10 mouse cellular contexts compared by ENCODE assay signal in the genomic region with DNA sequence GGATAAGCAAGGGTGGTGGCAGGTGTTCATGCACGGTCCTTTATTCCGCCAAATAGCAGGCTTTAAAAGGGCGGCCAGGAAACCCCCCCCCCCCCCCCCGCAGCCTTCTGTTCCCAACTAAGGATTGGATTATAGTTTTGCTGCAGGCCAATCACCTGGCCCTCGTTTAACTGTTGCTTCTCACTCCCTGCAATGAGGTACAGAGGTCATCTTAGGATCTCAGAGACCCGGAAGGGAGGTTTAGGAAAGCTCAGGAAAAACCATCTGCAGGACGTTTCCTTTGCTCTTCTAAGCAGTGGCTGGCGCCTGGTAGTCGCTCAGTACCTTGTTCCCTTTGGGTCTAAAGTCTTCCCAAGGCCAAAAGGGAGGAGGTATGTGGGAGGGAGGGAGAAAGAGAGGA. TPM values are rescaled to one million over a fixed set of nuclear protein-coding genes. Genes with fewer than 3 reads are reported as not detected.
DNase-seq lines count a peak whose midpoint lies in the region; ATAC-seq and TF ChIP-seq lines count a peak whose summit lies in the region.
"Had no signal": no experiment of that assay in that cellular context is flagged by ENCODE, and none has a peak within 500 bp of the region (broad histone marks: within the 10 kb centered on the region; RNA-seq: fewer than 3 reads in every experiment).

No protein-coding gene starts in this region.

- no peak overlapping the region for H3K27ac ChIP-seq in hindbrain, embryonic 11.5 days (ENCODE audit: low read depth, low read length)
- no peak overlapping the region for H3K27ac ChIP-seq in hindbrain, embryonic 16.5 days (ENCODE audit: low read depth, low read length)
- H3K27ac ChIP-seq in embryonic facial prominence, embryonic 14.5 days (replicated peaks; ENCODE audit: low read depth, low read length) = no peak overlapping the region
- H3K27ac ChIP-seq in limb, embryonic 12.5 days = no peak overlapping the region
- H3K27ac ChIP-seq in layer of hippocampus, adult 2 months = no peak overlapping the region

- TF ChIP-seq POLR2A in brain, embryonic 14.5 days (IDR thresholded peaks at IDR 0.05; ENCODE audit: borderline replicate concordance, extremely low read depth, insufficient read depth, insufficient read length, poor library complexity, severe bottlenecking) = no peak

- no peak for TF ChIP-seq CTCF in brain, embryonic 14.5 days (IDR thresholded peaks at IDR 0.05; ENCODE audit: borderline replicate concordance, extremely low read depth, insufficient read depth, insufficient read length)
- TF ChIP-seq CTCF in layer of hippocampus, adult 2 months (conservative IDR thresholded peaks at IDR 0.05) = no peak

- no peak for ATAC-seq in hindbrain, embryonic 11.5 days (ENCODE audit: low FRiP score)
- ATAC-seq in hindbrain, embryonic 16.5 days = no peak
- ATAC-seq in embryonic facial prominence, embryonic 14.5 days (ENCODE audit: low read depth) = no peak
- no peak for ATAC-seq in limb, embryonic 12.5 days (ENCODE audit: insufficient number of reproducible peaks, insufficient read depth, low FRiP score, low TSS enrichment, low read depth)
- ATAC-seq in monocyte, adult 5-6 weeks (replicated peaks; ENCODE audit: insufficient number of reproducible peaks, low FRiP score, low TSS enrichment, poor library complexity, severe bottlenecking) = no peak
- ATAC-seq: inflammation-experienced regulatory T-cells, adult 6 months; Patski had no signal

- 2% methylated on average over 9 of the region's 9 CpGs for WGBS in hindbrain, embryonic 11.5 days
- 6% methylated on average over 7 of the region's 9 CpGs for WGBS in hindbrain, embryonic 16.5 days
- 4% methylated on average over 8 of the region's 9 CpGs for WGBS in embryonic facial prominence, embryonic 14.5 days
- 0% methylated on average over 9 of the region's 9 CpGs for WGBS in limb, embryonic 12.5 days

- no peak overlapping the region for H3K9ac ChIP-seq in hindbrain, embryonic 11.5 days (ENCODE audit: low read depth, low read length)
- no peak overlapping the region for H3K9ac ChIP-seq in hindbrain, embryonic 16.5 days (ENCODE audit: low read depth, low read length)
- H3K9ac ChIP-seq in embryonic facial prominence, embryonic 14.5 days (ENCODE audit: low read depth, low read length) = no peak overlapping the region
- no peak overlapping the region for H3K9ac ChIP-seq in limb, embryonic 12.5 days (replicated peaks)

- DNase-seq in hindbrain, embryonic 11.5 days (ENCODE audit: low spot score) = peak; percentile 31
- peak; percentile 20 for DNase-seq in brain, embryonic 14.5 days (ENCODE audit: low read depth)
- no peak for DNase-seq in embryonic facial prominence, embryonic 14.5 days (ENCODE audit: low spot score)
- no peak for DNase-seq in layer of hippocampus, adult 2 months (ENCODE audit: low spot score in 2 of 2)
- DNase-seq in lung, postnatal 4 days = no peak

- H3K36me3 ChIP-seq in hindbrain, embryonic 11.5 days (ENCODE audit: control insufficient read depth, insufficient read depth, low read length) = no peaks in the 10 kb centered on the region
- no peaks in the 10 kb centered on the region for H3K36me3 ChIP-seq in hindbrain, embryonic 16.5 days (ENCODE audit: control insufficient read depth, insufficient read depth, low read length)
- H3K36me3 ChIP-seq in embryonic facial prominence, embryonic 14.5 days (ENCODE audit: control insufficient read depth, insufficient read depth, low read length) = no peaks in the 10 kb centered on the region
- no peaks in the 10 kb centered on the region for H3K36me3 ChIP-seq in limb, embryonic 12.5 days

- peaks cover 4% of the 10 kb centered on the region; the same call in 1 of the 2 replicates for H3K4me1 ChIP-seq in hindbrain, embryonic 11.5 days (replicated peaks; ENCODE audit: control insufficient read depth, insufficient read depth, low read length)
- peaks cover 14% of the 10 kb centered on the region for H3K4me1 ChIP-seq in hindbrain, embryonic 16.5 days (ENCODE audit: control insufficient read depth, insufficient read depth, low read depth, low read length)
- H3K4me1 ChIP-seq in embryonic facial prominence, embryonic 14.5 days (ENCODE audit: control insufficient read depth, insufficient read depth, low read length) = peaks cover 10% of the 10 kb centered on the region
- peaks cover 33% of the 10 kb centered on the region for H3K4me1 ChIP-seq in limb, embryonic 12.5 days (replicated peaks)

- no peak overlapping the region for H3K4me2 ChIP-seq in hindbrain, embryonic 11.5 days (replicated peaks; ENCODE audit: low read depth, low read length)
- no peak overlapping the region for H3K4me2 ChIP-seq in hindbrain, embryonic 16.5 days (ENCODE audit: low read length)
- H3K4me2 ChIP-seq in embryonic facial prominence, embryonic 14.5 days (ENCODE audit: low read depth, low read length) = peak overlapping the region; percentile 99; the same call in 1 of the 2 replicates
- peak overlapping the region; percentile 100; the same call in 1 of the 2 replicates for H3K4me2 ChIP-seq in limb, embryonic 12.5 days

- H3K4me3 ChIP-seq in hindbrain, embryonic 11.5 days (ENCODE audit: low read depth, low read length) = no peak overlapping the region
- no peak overlapping the region for H3K4me3 ChIP-seq in hindbrain, embryonic 16.5 days (ENCODE audit: low read length)
- H3K4me3 ChIP-seq in embryonic facial prominence, embryonic 14.5 days (ENCODE audit: low read depth, low read length) = no peak overlapping the region
- no peak overlapping the region for H3K4me3 ChIP-seq in limb, embryonic 12.5 days (replicated peaks)
- H3K4me3 ChIP-seq in layer of hippocampus, adult 2 months = no peak overlapping the region

- H3K27me3 ChIP-seq in hindbrain, embryonic 11.5 days (ENCODE audit: control insufficient read depth, insufficient read depth, low read length) = peaks cover 11% of the 10 kb centered on the region
- H3K27me3 ChIP-seq in hindbrain, embryonic 16.5 days (replicated peaks; ENCODE audit: control insufficient read depth, insufficient read depth, low read length) = peaks cover 4% of the 10 kb centered on the region; the same call in 1 of the 2 replicates
- peaks cover 39% of the 10 kb centered on the region for H3K27me3 ChIP-seq in embryonic facial prominence, embryonic 14.5 days (replicated peaks; ENCODE audit: control insufficient read depth, insufficient read depth, low read length)
- peaks cover 38% of the 10 kb centered on the region for H3K27me3 ChIP-seq in limb, embryonic 12.5 days

- H3K9me3 ChIP-seq in hindbrain, embryonic 11.5 days (ENCODE audit: control insufficient read depth, low read length) = no peaks in the 10 kb centered on the region
- H3K9me3 ChIP-seq in hindbrain, embryonic 16.5 days (ENCODE audit: control insufficient read depth, low read length) = no peaks in the 10 kb centered on the region
- no peaks in the 10 kb centered on the region for H3K9me3 ChIP-seq in embryonic facial prominence, embryonic 14.5 days (ENCODE audit: control insufficient read depth, low read length)
- no peaks in the 10 kb centered on the region for H3K9me3 ChIP-seq in limb, embryonic 12.5 days

RNA-seq across cellular contexts. Expression of a gene that starts 0.9 kb away (rescaled TPM):
- 1.6 and 1.7 TPM in 2 replicates for polyA plus RNA-seq in hindbrain, embryonic 11.5 days (2014; fragmentation: Nextera tagmentation; extraction: Ambion mirVana)
- 2.7 and 2.8 TPM in 2 replicates for polyA plus RNA-seq in hindbrain, embryonic 16.5 days (2015; fragmentation: Nextera tagmentation; extraction: Ambion mirVana)
- polyA plus RNA-seq in brain, embryonic 14.5 days (2012; rRNA removed) = 0.68 and 1.4 TPM in 2 replicates
- polyA plus RNA-seq in embryonic facial prominence, embryonic 14.5 days (2014; fragmentation: Nextera tagmentation; extraction: Ambion mirVana) = 2.3 and 2.6 TPM in 2 replicates
- polyA plus RNA-seq in limb, embryonic 12.5 days (2016; fragmentation: Nextera tagmentation; extraction: Ambion mirVana) = 0.83 and 1.0 TPM in 2 replicates
- 1 to 10 TPM; 4.3 TPM for total RNA-seq in layer of hippocampus, adult 2 months (2021)
- 0.19 to 0.57 TPM in 2 of 3 replicates, not detected in the other for total RNA-seq in monocyte, adult 5-6 weeks (2017)

Comparison
In these comparisons a context has a peak if more than half of its experiments do, and no peak if none do; other contexts are left out.
1. DNase-seq: peak in hindbrain, embryonic 11.5 days (single experiment) and brain, embryonic 14.5 days (single experiment); none in embryonic facial prominence, embryonic 14.5 days (single experiment), layer of hippocampus, adult 2 months (0 of 2) and lung, postnatal 4 days (0 of 2).
2. H3K4me2 ChIP-seq: peak in embryonic facial prominence, embryonic 14.5 days (single experiment) and limb, embryonic 12.5 days (single experiment); none in hindbrain, embryonic 11.5 days (single experiment) and hindbrain, embryonic 16.5 days (single experiment).